Comparison of ENCODE assay signal across 10 mouse cellular contexts in genomic region chr3:63868285-63868684, GRCm38 (mm10). TPM values are rescaled to one million over a fixed set of nuclear protein-coding genes. Genes with fewer than 3 reads are reported as not detected.
DNase-seq lines count a peak whose midpoint lies in the region; ATAC-seq lines count a peak whose summit lies in the region.
"Had no signal": no experiment of that assay in that cellular context is flagged by ENCODE, and none has a peak within 500 bp of the region (broad histone marks: within the 10 kb centered on the region; RNA-seq: fewer than 3 reads in every experiment).

No protein-coding gene starts in this region.

- no peak overlapping the region for H3K4me3 ChIP-seq in forebrain, embryonic 15.5 days
- H3K4me3 ChIP-seq in forebrain, embryonic 13.5 days: no peak overlapping the region
- no peak overlapping the region for H3K4me3 ChIP-seq in midbrain, embryonic 14.5 days (replicated peaks; ENCODE audit: low read depth, low read length)
- no peak overlapping the region for H3K4me3 ChIP-seq in midbrain, embryonic 13.5 days (replicated peaks)
- H3K4me3 ChIP-seq: liver, embryonic 15.5 days had no signal

- H3K27me3 ChIP-seq in forebrain, embryonic 15.5 days: no peaks in the 10 kb centered on the region
- H3K27me3 ChIP-seq in forebrain, embryonic 13.5 days: no peaks in the 10 kb centered on the region
- no peaks in the 10 kb centered on the region for H3K27me3 ChIP-seq in midbrain, embryonic 14.5 days (ENCODE audit: control insufficient read depth, insufficient read depth, low read length)
- H3K27me3 ChIP-seq in midbrain, embryonic 13.5 days: no peaks in the 10 kb centered on the region
- H3K27me3 ChIP-seq: liver, embryonic 15.5 days had no signal

- no peak overlapping the region for H3K4me2 ChIP-seq in forebrain, embryonic 15.5 days (replicated peaks)
- H3K4me2 ChIP-seq in forebrain, embryonic 13.5 days: no peak overlapping the region
- H3K4me2 ChIP-seq in midbrain, embryonic 14.5 days (ENCODE audit: low read length): no peak overlapping the region
- no peak overlapping the region for H3K4me2 ChIP-seq in midbrain, embryonic 13.5 days (replicated peaks)
- H3K4me2 ChIP-seq: liver, embryonic 15.5 days had no signal

- peaks cover 25% of the 10 kb centered on the region for H3K4me1 ChIP-seq in forebrain, embryonic 15.5 days
- H3K4me1 ChIP-seq in forebrain, embryonic 13.5 days: peaks cover 32% of the 10 kb centered on the region
- peaks cover 9% of the 10 kb centered on the region; the same call in 1 of the 2 replicates for H3K4me1 ChIP-seq in midbrain, embryonic 14.5 days (ENCODE audit: control insufficient read depth, insufficient read depth, low read length)
- peaks cover 22% of the 10 kb centered on the region for H3K4me1 ChIP-seq in midbrain, embryonic 13.5 days (replicated peaks)
- H3K4me1 ChIP-seq: liver, embryonic 15.5 days had no signal

- DNase-seq in midbrain, embryonic 14.5 days: peak; percentile 89
- peak; percentile 78 for DNase-seq in embryo, embryonic 10.5 days (ENCODE audit: low spot score)
- DNase-seq in layer of hippocampus, adult 9-10 months (ENCODE audit: low spot score): peak; percentile 45
- peak; percentile 57 for DNase-seq in right cerebral cortex, postnatal 14 days
- no peak for DNase-seq in thymus, postnatal 14 days

- H3K9me3 ChIP-seq in forebrain, embryonic 15.5 days: no peaks in the 10 kb centered on the region
- H3K9me3 ChIP-seq in forebrain, embryonic 13.5 days (replicated peaks): no peaks in the 10 kb centered on the region
- no peaks in the 10 kb centered on the region for H3K9me3 ChIP-seq in midbrain, embryonic 14.5 days (ENCODE audit: control insufficient read depth, low read length)
- H3K9me3 ChIP-seq in midbrain, embryonic 13.5 days: no peaks in the 10 kb centered on the region
- H3K9me3 ChIP-seq: G1E; liver, embryonic 15.5 days had no signal

- ATAC-seq in forebrain, embryonic 15.5 days (replicated peaks): 0 out of 2 replicates have a peak, but pooled peaks have one; percentile 3
- ATAC-seq in forebrain, embryonic 13.5 days: no peak
- no peak for ATAC-seq in midbrain, embryonic 14.5 days (ENCODE audit: low FRiP score, low TSS enrichment)
- no peak for ATAC-seq in midbrain, embryonic 13.5 days

- H3K9ac ChIP-seq in forebrain, embryonic 15.5 days (replicated peaks): no peak overlapping the region
- no peak overlapping the region for H3K9ac ChIP-seq in forebrain, embryonic 13.5 days
- H3K9ac ChIP-seq in midbrain, embryonic 14.5 days (replicated peaks; ENCODE audit: low read length): no peak overlapping the region
- no peak overlapping the region for H3K9ac ChIP-seq in midbrain, embryonic 13.5 days (replicated peaks)
- H3K9ac ChIP-seq: liver, embryonic 15.5 days had no signal

- WGBS in forebrain, embryonic 15.5 days: 84% methylated on average over 1 of the region's 1 CpGs
- 77% methylated on average over 1 of the region's 1 CpGs for WGBS in forebrain, embryonic 13.5 days
- 66% methylated on average over 1 of the region's 1 CpGs for WGBS in midbrain, embryonic 14.5 days
- WGBS in midbrain, embryonic 13.5 days: 80% methylated on average over 1 of the region's 1 CpGs

- no peak overlapping the region for H3K27ac ChIP-seq in forebrain, embryonic 15.5 days (replicated peaks)
- H3K27ac ChIP-seq in forebrain, embryonic 13.5 days: no peak overlapping the region
- H3K27ac ChIP-seq in midbrain, embryonic 14.5 days (replicated peaks; ENCODE audit: low read depth, low read length): no peak overlapping the region
- H3K27ac ChIP-seq in midbrain, embryonic 13.5 days: no peak overlapping the region
- H3K27ac ChIP-seq: liver, embryonic 15.5 days had no signal

- no peaks in the 10 kb centered on the region for H3K36me3 ChIP-seq in forebrain, embryonic 15.5 days
- peaks cover 5% of the 10 kb centered on the region; the same call in 1 of the 2 replicates for H3K36me3 ChIP-seq in forebrain, embryonic 13.5 days (ENCODE audit: poor library complexity, severe bottlenecking)
- H3K36me3 ChIP-seq in midbrain, embryonic 14.5 days (ENCODE audit: control insufficient read depth, insufficient read depth, low read length): no peaks in the 10 kb centered on the region
- H3K36me3 ChIP-seq in midbrain, embryonic 13.5 days: peaks cover 6% of the 10 kb centered on the region
- H3K36me3 ChIP-seq: G1E; liver, embryonic 15.5 days had no signal

RNA-seq across cellular contexts. Expression of gene Plch1, which starts 31.0 kb away (rescaled TPM):
- polyA plus RNA-seq in forebrain, embryonic 15.5 days (2015; fragmentation: Nextera tagmentation; extraction: Ambion mirVana): 6.1 and 6.4 TPM in 2 replicates
- polyA plus RNA-seq in forebrain, embryonic 13.5 days (2015; fragmentation: Nextera tagmentation; extraction: Ambion mirVana): 9.8 and 13.1 TPM in 2 replicates
- 13.9 and 23.3 TPM in 2 replicates for polyA plus RNA-seq in midbrain, embryonic 14.5 days (2014; fragmentation: Nextera tagmentation; extraction: Ambion mirVana)
- polyA plus RNA-seq in midbrain, embryonic 13.5 days (2015; fragmentation: Nextera tagmentation; extraction: Ambion mirVana): 20.6 and 21.5 TPM in 2 replicates
- polyA plus RNA-seq: G1E had no signal
